Mouse (Mus musculus) cerebellum, postnatal 25 days (tissue): ENCODE results near the gene Gm15517.
A peak's percentile ranks its signal among the peaks of the same experiment; 100 is the strongest.

Experiments
- DNase-seq, 2 experiments: peaks; one replicate each; pipeline ENCODE4 v3.0.0; 2021; ENCODE audit warnings: mixed read lengths in 2 of 2

The Gm15517 gene

GRCm38 (mm10) chr7:44310285-44310877 is 49.1 kb downstream of the Gm15517 start:
- peak; percentile 40 to 47 for DNase-seq

- DNase-seq = peak; percentile 39 to 68
Measured at GRCm38 (mm10) chr7:44310878-44311712, 49.8 kb downstream of the Gm15517 start.
